Mouse (Mus musculus): Measurements from ENCODE around the gene Spopl. TPM values are rescaled to one million over a fixed set of nuclear protein-coding genes. Genes with fewer than 3 reads are reported as not detected.
A peak's percentile ranks its signal among the peaks of the same experiment; 100 is the strongest.
"Not testable (repeated sequence)": the region's sequence is repeated elsewhere in the genome, so short reads cannot be mapped to it uniquely, and the experiment has no call there.

The Spopl gene
- polyA plus RNA-seq (2014; fragmentation: Nextera tagmentation; extraction: Ambion mirVana), result 7.1 and 8.3 TPM in 2 replicates

- Histone ChIP-seq H3K4me3 (ENCODE audit: low read depth, low read length) (peak within 1 kb of the TSS; percentile 91), H3K9me3 (replicated peaks; ENCODE audit: control insufficient read depth, low read length) (no peaks in the 10 kb centered on the region), H3K4me2 (peak within 1 kb of the TSS; percentile 78), H3K4me1 (ENCODE audit: control insufficient read depth, insufficient read depth, low read length) (peaks cover 2% of the 10 kb centered on the region; the same call in 1 of the 2 replicates), H3K9ac (ENCODE audit: low read depth, low read length) (peak within 1 kb of the TSS; percentile 96), H3K36me3 (ENCODE audit: control insufficient read depth, insufficient read depth, low read length) (no peaks in the 10 kb centered on the region), H3K27ac (ENCODE audit: low read depth, low read length) (peak within 1 kb of the TSS; percentile 88), H3K27me3 (ENCODE audit: control insufficient read depth, insufficient read depth, low read length) (no peaks in the 10 kb centered on the region)
- WGBS (ENCODE audit: insufficient replicate concordance), result 2% methylated on average over 53 of the region's 58 CpGs
- peak; percentile 87 for ATAC-seq (replicated peaks; ENCODE audit: insufficient number of reproducible peaks, low FRiP score, low TSS enrichment)
These were observed at the start of gene Spopl for GRCm38 (mm10) chr2:23571302-23572156. Gene Spopl, minus strand, starts transcription at chr2:23572106.

GRCm38 (mm10) chr2:23620128-23620527 lies 48.2 kb upstream of the Spopl start:
- H3K36me3 ChIP-seq (ENCODE audit: control insufficient read depth, insufficient read depth, low read length), result no peaks in the 10 kb centered on the region
- no peaks in the 10 kb centered on the region for H3K4me1 ChIP-seq (ENCODE audit: control insufficient read depth, insufficient read depth, low read length)
- H3K27ac ChIP-seq (ENCODE audit: low read depth, low read length), result no peak overlapping the region
- H3K9me3 ChIP-seq (replicated peaks; ENCODE audit: control insufficient read depth, low read length), result no peaks in the 10 kb centered on the region
- no peak overlapping the region for H3K9ac ChIP-seq (ENCODE audit: low read depth, low read length)
- no peak overlapping the region for H3K4me2 ChIP-seq
- no peaks in the 10 kb centered on the region for H3K27me3 ChIP-seq (ENCODE audit: control insufficient read depth, insufficient read depth, low read length)
- ATAC-seq (replicated peaks; ENCODE audit: insufficient number of reproducible peaks, low FRiP score, low TSS enrichment), result no peak
- H3K4me3 ChIP-seq (ENCODE audit: low read depth, low read length), result no peak overlapping the region

- Histone ChIP-seq H3K4me1 (ENCODE audit: control insufficient read depth, insufficient read depth, low read length) (no peaks in the 10 kb centered on the region), H3K4me2 (no peak overlapping the region), H3K27ac (ENCODE audit: low read depth, low read length) (no peak overlapping the region), H3K36me3 (ENCODE audit: control insufficient read depth, insufficient read depth, low read length) (no peaks in the 10 kb centered on the region), H3K27me3 (ENCODE audit: control insufficient read depth, insufficient read depth, low read length) (no peaks in the 10 kb centered on the region), H3K9me3 (replicated peaks; ENCODE audit: control insufficient read depth, low read length) (no peaks in the 10 kb centered on the region), H3K9ac (ENCODE audit: low read depth, low read length) (no peak overlapping the region), H3K4me3 (ENCODE audit: low read depth, low read length) (no peak overlapping the region)
- ATAC-seq (replicated peaks; ENCODE audit: insufficient number of reproducible peaks, low FRiP score, low TSS enrichment), result no peak
These were observed 46.1 kb upstream of the Spopl start for GRCm38 (mm10) chr2:23617989-23618388.

GRCm38 (mm10) chr2:23605391-23605790 lies 33.5 kb upstream of the Spopl start:
- Histone ChIP-seq H3K4me3 (ENCODE audit: low read depth, low read length) (no peak overlapping the region), H3K27ac (ENCODE audit: low read depth, low read length) (no peak overlapping the region), H3K27me3 (ENCODE audit: control insufficient read depth, insufficient read depth, low read length) (no peaks in the 10 kb centered on the region), H3K9ac (ENCODE audit: low read depth, low read length) (no peak overlapping the region), H3K4me2 (no peak overlapping the region), H3K4me1 (ENCODE audit: control insufficient read depth, insufficient read depth, low read length) (no peaks in the 10 kb centered on the region), H3K9me3 (replicated peaks; ENCODE audit: control insufficient read depth, low read length) (no peaks in the 10 kb centered on the region), H3K36me3 (ENCODE audit: control insufficient read depth, insufficient read depth, low read length) (no peaks in the 10 kb centered on the region)
- ATAC-seq (replicated peaks; ENCODE audit: insufficient number of reproducible peaks, low FRiP score, low TSS enrichment), result no peak

- Histone ChIP-seq H3K27me3 (ENCODE audit: control insufficient read depth, insufficient read depth, low read length) (no peaks in the 10 kb centered on the region), H3K36me3 (ENCODE audit: control insufficient read depth, insufficient read depth, low read length) (no peaks in the 10 kb centered on the region), H3K27ac (ENCODE audit: low read depth, low read length) (no peak overlapping the region), H3K4me2 (no peak overlapping the region), H3K4me1 (ENCODE audit: control insufficient read depth, insufficient read depth, low read length) (no peaks in the 10 kb centered on the region), H3K9ac (ENCODE audit: low read depth, low read length) (no peak overlapping the region), H3K4me3 (ENCODE audit: low read depth, low read length) (no peak overlapping the region), H3K9me3 (replicated peaks; ENCODE audit: control insufficient read depth, low read length) (no peaks in the 10 kb centered on the region)
- no peak for ATAC-seq (replicated peaks; ENCODE audit: insufficient number of reproducible peaks, low FRiP score, low TSS enrichment)
- 36% methylated on average over 2 of the region's 2 CpGs for WGBS (ENCODE audit: insufficient replicate concordance)
These were observed 16.9 kb upstream of the Spopl start for GRCm38 (mm10) chr2:23588769-23589168.

- Histone ChIP-seq H3K4me2 (peak overlapping the region; percentile 78), H3K9ac (ENCODE audit: low read depth, low read length) (peak overlapping the region; percentile 96; the same call in 1 of the 2 replicates), H3K27ac (ENCODE audit: low read depth, low read length) (peak overlapping the region; percentile 88; the same call in 1 of the 2 replicates), H3K4me3 (ENCODE audit: low read depth, low read length) (peak overlapping the region; percentile 91)
- H3K9me3 ChIP-seq (replicated peaks; ENCODE audit: control insufficient read depth, low read length); H3K36me3 ChIP-seq (ENCODE audit: control insufficient read depth, insufficient read depth, low read length); ATAC-seq (replicated peaks; ENCODE audit: insufficient number of reproducible peaks, low FRiP score, low TSS enrichment); H3K27me3 ChIP-seq (ENCODE audit: control insufficient read depth, insufficient read depth, low read length); H3K4me1 ChIP-seq (ENCODE audit: control insufficient read depth, insufficient read depth, low read length): not testable (repeated sequence)
- WGBS (ENCODE audit: insufficient replicate concordance), result 16% methylated on average over 4 of the region's 4 CpGs
These were observed 239 bp upstream of the Spopl start for GRCm38 (mm10) chr2:23572157-23572532.

GRCm38 (mm10) chr2:23570563-23570962 lies 1.3 kb downstream of the Spopl start:
- H3K27ac ChIP-seq (ENCODE audit: low read depth, low read length), result no peak overlapping the region
- no peaks in the 10 kb centered on the region for H3K36me3 ChIP-seq (ENCODE audit: control insufficient read depth, insufficient read depth, low read length)
- 68% methylated on average over 4 of the region's 4 CpGs for WGBS (ENCODE audit: insufficient replicate concordance)
- no peaks in the 10 kb centered on the region for H3K27me3 ChIP-seq (ENCODE audit: control insufficient read depth, insufficient read depth, low read length)
- peak overlapping the region; percentile 78 for H3K4me2 ChIP-seq
- no peak for ATAC-seq (replicated peaks; ENCODE audit: insufficient number of reproducible peaks, low FRiP score, low TSS enrichment)
- no peak overlapping the region for H3K9ac ChIP-seq (ENCODE audit: low read depth, low read length)
- no peak overlapping the region for H3K4me3 ChIP-seq (ENCODE audit: low read depth, low read length)
- no peaks in the 10 kb centered on the region for H3K9me3 ChIP-seq (replicated peaks; ENCODE audit: control insufficient read depth, low read length)
- peaks cover 2% of the 10 kb centered on the region; the same call in 1 of the 2 replicates for H3K4me1 ChIP-seq (ENCODE audit: control insufficient read depth, insufficient read depth, low read length)

- H3K9ac ChIP-seq (ENCODE audit: low read depth, low read length), result no peak overlapping the region
- no peak overlapping the region for H3K4me2 ChIP-seq
- WGBS (ENCODE audit: insufficient replicate concordance), result 80% methylated on average over 1 of the region's 1 CpGs
- no peaks in the 10 kb centered on the region for H3K9me3 ChIP-seq (replicated peaks; ENCODE audit: control insufficient read depth, low read length)
- no peaks in the 10 kb centered on the region for H3K27me3 ChIP-seq (ENCODE audit: control insufficient read depth, insufficient read depth, low read length)
- no peaks in the 10 kb centered on the region for H3K36me3 ChIP-seq (ENCODE audit: control insufficient read depth, insufficient read depth, low read length)
- ATAC-seq (replicated peaks; ENCODE audit: insufficient number of reproducible peaks, low FRiP score, low TSS enrichment), result no peak
- no peak overlapping the region for H3K27ac ChIP-seq (ENCODE audit: low read depth, low read length)
- H3K4me1 ChIP-seq (ENCODE audit: control insufficient read depth, insufficient read depth, low read length), result peaks cover 2% of the 10 kb centered on the region; the same call in 1 of the 2 replicates
- no peak overlapping the region for H3K4me3 ChIP-seq (ENCODE audit: low read depth, low read length)
These were observed 3.1 kb downstream of the Spopl start for GRCm38 (mm10) chr2:23568775-23569174.

All from heart, embryonic 11.5 days (tissue).